Mouse (Mus musculus) forebrain, embryonic 13.5 days (tissue): ENCODE data around the gene Matn4. TPM values are rescaled to one million over a fixed set of nuclear protein-coding genes. Genes with fewer than 3 reads are reported as not detected.

ENCODE experiments used
- ATAC-seq: fragments of 200-750 bp; cut with Nextera tagmentation; 2 replicates; pipeline ENCODE4 v1.8.0; 2017
- H3K27ac ChIP-seq: fragments of 300-500 bp; sonication (generic); 2 replicates; pipeline ENCODE4 v1.5.1; 2015; ENCODE audit warnings: inconsistent platforms, mild to moderate bottlenecking, moderate library complexity
- H3K27me3 ChIP-seq: fragments of 300-500 bp; sonication (generic); 2 replicates; pipeline ENCODE4 v1.6.1; 2015; ENCODE audit warnings: mild to moderate bottlenecking, inconsistent platforms
- H3K36me3 ChIP-seq: fragments of 300-500 bp; sonication (generic); 2 replicates; pipeline ENCODE4 v1.6.1; 2015; ENCODE audit warnings: mild to moderate bottlenecking, inconsistent platforms; ENCODE audit not compliant: poor library complexity, severe bottlenecking
- H3K4me1 ChIP-seq: fragments of 300-500 bp; sonication (generic); 2 replicates; pipeline ENCODE4 v1.6.1; 2015; ENCODE audit warnings: inconsistent platforms
- H3K4me2 ChIP-seq: fragments of 300-500 bp; sonication (generic); 2 replicates; pipeline ENCODE4 v1.6.1; 2015; ENCODE audit warnings: inconsistent platforms, mild to moderate bottlenecking, moderate library complexity
- H3K4me3 ChIP-seq: fragments of 300-500 bp; sonication (generic); 2 replicates; pipeline ENCODE4 v1.5.1; 2015; ENCODE audit warnings: mild to moderate bottlenecking, inconsistent platforms
- H3K9ac ChIP-seq: fragments of 300-500 bp; sonication (generic); 2 replicates; pipeline ENCODE4 v1.6.1; 2015; ENCODE audit warnings: mild to moderate bottlenecking, inconsistent platforms
- H3K9me3 ChIP-seq: fragments of 300-500 bp; sonication (generic); replicated peaks from 2 replicates; pipeline ENCODE4 v1.6.1; 2016; ENCODE audit warnings: inconsistent platforms
- WGBS: fragments of 180-500 bp; shearing (Covaris S2); methylation state at CpG from one replicate; pipeline ENCODE4 v1.1.7; 2015; 5-methylcytosine and 5-hydroxymethylcytosine counted together
- polyA plus RNA-seq: library from polyadenylated mRNA; unstranded; fragments of >200 nt; fragmentation: Nextera tagmentation; extraction: Ambion mirVana; gene quantifications from 2 replicates; pipeline ENCODE4 v1.2.1, GENCODE M21; 2015

The Matn4 gene
- polyA plus RNA-seq, 1 experiment from 2014 or later = 0.15 TPM

GRCm38 (mm10) chr2:164381726-164382125 lies 23.2 kb downstream of the Matn4 start:
- no peaks in the 10 kb centered on the region for H3K36me3 ChIP-seq
- no peak overlapping the region for H3K4me3 ChIP-seq
- H3K4me2 ChIP-seq = no peak overlapping the region
- peaks cover 13% of the 10 kb centered on the region for H3K4me1 ChIP-seq
- no peak for ATAC-seq
- no peak overlapping the region for H3K27ac ChIP-seq
- H3K9ac ChIP-seq = no peak overlapping the region
- no peaks in the 10 kb centered on the region; the same call in 1 of the 2 replicates for H3K9me3 ChIP-seq
- peaks cover 2% of the 10 kb centered on the region for H3K27me3 ChIP-seq
- WGBS = 77% methylated on average over 8 of the region's 8 CpGs

DNA sequence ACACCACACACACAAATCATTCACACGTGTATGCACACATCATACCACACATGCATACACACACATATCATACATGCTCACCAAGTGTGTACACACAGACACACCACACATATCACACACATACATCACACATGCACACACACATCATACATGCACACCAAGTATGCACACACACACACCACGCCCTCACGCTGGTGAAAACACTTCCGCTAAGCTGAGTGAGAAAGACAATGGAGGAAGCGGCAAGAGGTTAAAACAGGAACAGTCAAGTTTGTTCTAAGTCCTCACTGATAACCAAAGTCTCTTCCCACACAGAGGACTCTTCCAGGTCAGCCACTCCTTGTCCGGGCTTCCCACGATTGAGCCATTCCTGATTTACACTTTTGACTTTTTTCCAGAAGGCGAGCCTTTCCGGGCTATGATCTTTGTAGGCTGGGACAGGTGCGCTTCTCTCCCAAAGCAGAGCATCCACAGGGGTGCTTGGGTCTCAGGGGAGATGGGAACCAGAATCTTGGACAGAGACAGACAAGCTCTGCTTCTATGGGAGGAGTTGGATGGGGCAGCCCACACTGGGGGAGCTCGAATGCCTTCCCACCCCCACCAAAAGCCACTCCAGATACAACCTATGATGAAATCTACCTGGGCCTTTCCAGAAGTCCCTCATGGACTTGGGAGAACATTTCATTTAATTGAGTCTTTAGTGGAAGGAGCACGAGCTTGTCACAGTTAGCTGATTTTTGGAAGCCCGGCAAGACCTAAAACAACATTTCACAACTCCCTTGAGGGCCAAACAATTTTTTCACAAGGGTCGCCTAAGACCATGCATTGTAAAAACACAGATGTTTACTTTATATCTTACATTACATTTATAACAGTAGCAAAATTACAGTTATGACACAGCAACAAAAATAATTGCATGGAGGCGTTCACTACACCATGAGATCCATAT lies 27.2 kb downstream of the Matn4 start:
- Histone ChIP-seq H3K9me3 (no peaks in the 10 kb centered on the region; the same call in 1 of the 2 replicates), H3K4me1 (no peaks in the 10 kb centered on the region), H3K27ac (no peak overlapping the region), H3K4me3 (no peak overlapping the region), H3K36me3 (no peaks in the 10 kb centered on the region), H3K27me3 (no peaks in the 10 kb centered on the region), H3K4me2 (no peak overlapping the region), H3K9ac (no peak overlapping the region)
- 90% methylated on average over 15 of the region's 15 CpGs for WGBS
- ATAC-seq = no peak

DNA sequence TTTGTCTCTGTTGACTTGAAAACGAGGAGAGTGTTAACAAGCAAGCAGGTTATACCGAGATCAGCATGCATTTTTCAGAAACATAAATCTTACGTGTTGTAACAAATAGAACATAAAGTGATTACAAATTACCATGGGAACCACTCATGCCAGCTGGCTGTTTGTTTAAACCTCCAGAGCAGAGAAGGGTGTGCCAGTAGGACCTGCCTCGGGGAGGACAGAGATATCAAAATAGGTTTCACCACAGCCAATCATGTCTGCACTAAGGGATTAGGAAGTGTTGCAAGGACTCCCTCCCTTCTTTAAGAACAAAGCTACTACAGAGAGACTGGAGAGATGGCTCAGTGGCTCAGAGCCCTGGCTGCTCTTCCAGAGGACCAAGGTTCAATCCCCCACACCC lies 31.8 kb downstream of the Matn4 start:
- H3K4me2 ChIP-seq = no peak overlapping the region
- no peaks in the 10 kb centered on the region for H3K4me1 ChIP-seq
- H3K27me3 ChIP-seq = no peaks in the 10 kb centered on the region
- no peak overlapping the region for H3K4me3 ChIP-seq
- no peaks in the 10 kb centered on the region; the same call in 1 of the 2 replicates for H3K9me3 ChIP-seq
- no peak for ATAC-seq
- H3K36me3 ChIP-seq = no peaks in the 10 kb centered on the region
- WGBS = 60% methylated on average over 4 of the region's 4 CpGs
- no peak overlapping the region for H3K27ac ChIP-seq
- H3K9ac ChIP-seq = no peak overlapping the region

DNA sequence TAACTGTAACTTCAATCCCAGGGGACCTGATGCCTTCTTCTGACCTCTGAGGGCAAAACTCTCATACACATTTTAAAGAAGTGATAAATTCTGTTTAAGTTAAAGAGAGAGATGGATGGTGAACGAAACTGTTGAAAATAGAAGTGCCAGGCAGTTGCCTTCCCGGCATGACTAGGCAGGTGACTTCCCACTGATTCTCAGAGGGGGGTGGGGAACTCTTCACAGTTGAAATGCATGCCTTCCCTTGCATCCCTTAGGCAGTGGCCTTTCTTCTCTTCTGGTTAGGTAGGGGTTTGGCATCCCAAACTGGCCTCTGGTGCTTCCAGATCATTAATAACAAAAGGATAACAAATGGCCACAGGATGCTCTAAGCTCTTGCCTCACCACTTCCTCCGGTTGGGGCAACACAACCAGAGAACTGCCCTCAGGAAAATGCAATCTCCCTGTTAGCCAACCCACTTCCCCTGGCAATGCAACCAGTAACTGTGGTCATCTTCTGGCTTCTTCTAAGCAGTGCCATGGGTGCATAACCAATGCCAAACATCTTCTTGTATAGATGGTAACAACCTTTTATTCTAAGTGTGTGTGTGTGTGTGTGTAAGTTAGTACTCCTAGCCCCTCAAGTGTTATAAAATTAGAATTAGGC lies 32.4 kb downstream of the Matn4 start:
- no peak overlapping the region for H3K4me2 ChIP-seq
- H3K9ac ChIP-seq = no peak overlapping the region
- H3K9me3 ChIP-seq = no peaks in the 10 kb centered on the region; the same call in 1 of the 2 replicates
- 42% methylated on average over 3 of the region's 3 CpGs for WGBS
- no peaks in the 10 kb centered on the region for H3K36me3 ChIP-seq
- no peak for ATAC-seq
- no peaks in the 10 kb centered on the region for H3K27me3 ChIP-seq
- H3K27ac ChIP-seq = no peak overlapping the region
- H3K4me1 ChIP-seq = no peaks in the 10 kb centered on the region
- no peak overlapping the region for H3K4me3 ChIP-seq

DNA sequence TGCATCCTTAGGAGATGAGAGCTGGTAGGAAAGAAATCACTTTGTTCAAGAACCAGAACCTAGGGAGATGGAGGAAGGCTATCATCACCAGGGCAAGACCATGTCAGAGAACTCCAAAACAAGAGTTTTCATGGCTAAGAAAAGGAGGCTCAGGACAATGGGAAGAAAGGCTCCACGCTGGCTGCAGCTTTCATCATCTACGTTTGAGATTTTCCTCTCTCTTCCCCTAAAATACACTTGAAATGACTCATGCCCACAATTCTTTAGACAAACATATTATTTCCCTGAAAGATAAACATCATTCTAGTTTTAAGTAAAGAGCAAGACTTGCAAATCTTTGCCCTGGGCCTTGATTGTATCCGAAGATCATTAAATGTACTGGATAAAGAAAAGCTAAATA lies 33.6 kb downstream of the Matn4 start:
- Histone ChIP-seq H3K4me3 (no peak overlapping the region), H3K4me1 (no peaks in the 10 kb centered on the region), H3K4me2 (no peak overlapping the region), H3K27ac (no peak overlapping the region), H3K9ac (no peak overlapping the region), H3K9me3 (no peaks in the 10 kb centered on the region; the same call in 1 of the 2 replicates), H3K27me3 (no peaks in the 10 kb centered on the region), H3K36me3 (no peaks in the 10 kb centered on the region)
- no peak for ATAC-seq
- WGBS = 79% methylated on average over 3 of the region's 3 CpGs

- Histone ChIP-seq H3K4me1 (no peaks in the 10 kb centered on the region), H3K4me3 (no peak overlapping the region), H3K4me2 (no peak overlapping the region), H3K9me3 (no peaks in the 10 kb centered on the region; the same call in 1 of the 2 replicates), H3K27me3 (no peaks in the 10 kb centered on the region), H3K36me3 (no peaks in the 10 kb centered on the region), H3K9ac (no peak overlapping the region), H3K27ac (no peak overlapping the region)
- WGBS = 87% methylated on average over 6 of the region's 6 CpGs
- no peak for ATAC-seq
These were observed 36.3 kb downstream of the Matn4 start for GRCm38 (mm10) chr2:164368620-164369105.

DNA sequence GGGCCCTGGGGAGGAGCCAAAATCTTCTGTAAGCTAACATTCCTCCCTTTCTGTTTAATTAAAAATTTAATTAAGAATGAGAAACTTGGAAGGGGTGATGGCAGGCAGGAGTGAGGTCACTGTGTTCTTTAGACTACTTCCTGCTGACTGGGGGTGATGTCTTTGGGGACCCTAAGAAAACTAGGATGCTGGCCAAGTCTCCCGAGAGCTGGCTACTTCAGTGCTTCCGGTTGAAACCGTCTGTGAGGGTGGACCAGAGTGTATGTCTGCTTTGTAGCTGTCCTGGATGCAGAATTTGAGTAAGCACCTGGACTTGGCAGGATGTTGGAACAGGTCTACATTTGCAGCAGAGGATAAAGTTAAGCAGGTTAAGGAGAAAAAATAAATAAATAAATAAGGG lies 38.0 kb downstream of the Matn4 start:
- 41% methylated on average over 3 of the region's 3 CpGs for WGBS
- H3K9ac ChIP-seq = no peak overlapping the region
- no peaks in the 10 kb centered on the region for H3K36me3 ChIP-seq
- no peaks in the 10 kb centered on the region for H3K4me1 ChIP-seq
- H3K4me3 ChIP-seq = no peak overlapping the region
- no peak for ATAC-seq
- no peaks in the 10 kb centered on the region for H3K9me3 ChIP-seq
- H3K4me2 ChIP-seq = no peak overlapping the region
- 0 out of 2 replicates have a peak, but pooled peaks cover 2% of the 10 kb centered on the region for H3K27me3 ChIP-seq
- H3K27ac ChIP-seq = no peak overlapping the region

- Histone ChIP-seq H3K36me3 (no peaks in the 10 kb centered on the region), H3K27me3 (0 out of 2 replicates have a peak, but pooled peaks cover 2% of the 10 kb centered on the region), H3K9me3 (no peaks in the 10 kb centered on the region), H3K4me2 (no peak overlapping the region), H3K9ac (no peak overlapping the region), H3K4me1 (no peaks in the 10 kb centered on the region), H3K4me3 (no peak overlapping the region), H3K27ac (no peak overlapping the region)
- WGBS = 36% methylated on average over 13 of the region's 13 CpGs
- no peak for ATAC-seq
These were observed 43.8 kb downstream of the Matn4 start for GRCm38 (mm10) chr2:164360974-164361657.

GRCm38 (mm10) chr2:164359668-164360067 lies 45.3 kb downstream of the Matn4 start:
- no peak overlapping the region for H3K4me3 ChIP-seq
- no peak overlapping the region for H3K27ac ChIP-seq
- no peaks in the 10 kb centered on the region for H3K4me1 ChIP-seq
- no peak overlapping the region for H3K9ac ChIP-seq
- WGBS = 84% methylated on average over 5 of the region's 5 CpGs
- no peak for ATAC-seq
- no peak overlapping the region for H3K4me2 ChIP-seq
- 0 out of 2 replicates have a peak, but pooled peaks cover 2% of the 10 kb centered on the region for H3K27me3 ChIP-seq
- no peaks in the 10 kb centered on the region for H3K9me3 ChIP-seq
- H3K36me3 ChIP-seq = no peaks in the 10 kb centered on the region

DNA sequence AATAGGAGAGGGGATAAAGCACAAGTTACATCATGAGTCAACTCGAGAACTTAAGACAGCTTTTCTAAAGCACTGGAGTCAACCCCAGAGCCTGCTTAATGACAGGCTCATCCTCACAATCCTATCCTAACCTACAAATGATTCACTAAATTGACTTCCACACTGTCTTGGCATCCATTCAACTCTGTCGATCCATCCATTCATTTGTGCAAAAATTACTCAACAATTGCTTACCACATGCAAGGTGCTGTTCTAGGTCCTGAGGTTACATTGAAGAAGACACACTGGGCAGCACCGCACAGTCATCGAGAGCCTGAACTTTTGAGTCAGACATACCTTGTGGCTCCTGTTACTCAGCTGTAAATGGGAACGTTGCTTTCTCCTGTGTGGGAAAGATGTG lies 45.9 kb downstream of the Matn4 start:
- no peaks in the 10 kb centered on the region for H3K4me1 ChIP-seq
- H3K9me3 ChIP-seq = no peaks in the 10 kb centered on the region
- ATAC-seq = no peak
- H3K9ac ChIP-seq = no peak overlapping the region
- H3K36me3 ChIP-seq = no peaks in the 10 kb centered on the region
- H3K4me3 ChIP-seq = no peak overlapping the region
- 85% methylated on average over 5 of the region's 5 CpGs for WGBS
- no peak overlapping the region for H3K4me2 ChIP-seq
- H3K27ac ChIP-seq = no peak overlapping the region
- 0 out of 2 replicates have a peak, but pooled peaks cover 2% of the 10 kb centered on the region for H3K27me3 ChIP-seq

DNA sequence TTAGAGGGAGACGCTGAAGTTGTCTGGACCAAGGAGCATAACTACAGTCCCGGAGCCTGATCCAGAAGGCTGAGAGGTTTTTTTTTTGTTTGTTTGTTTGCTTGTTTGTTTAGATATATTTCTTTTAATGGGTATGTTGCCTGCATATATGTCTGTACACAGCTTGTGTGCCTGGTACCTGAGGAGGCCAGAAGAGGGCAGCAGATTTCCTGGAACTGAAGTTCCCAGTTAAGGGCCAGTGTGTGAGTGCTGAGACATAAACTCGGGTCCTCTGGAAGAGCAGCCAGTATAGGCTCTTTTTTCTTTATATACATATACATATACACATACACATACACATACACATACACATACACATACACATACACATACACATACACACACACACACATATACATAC lies 46.6 kb downstream of the Matn4 start:
- H3K36me3 ChIP-seq = no peaks in the 10 kb centered on the region
- no peak overlapping the region for H3K4me3 ChIP-seq
- ATAC-seq = no peak
- no peaks in the 10 kb centered on the region for H3K4me1 ChIP-seq
- H3K4me2 ChIP-seq = no peak overlapping the region
- 78% methylated on average over 3 of the region's 3 CpGs for WGBS
- H3K27ac ChIP-seq = no peak overlapping the region
- no peak overlapping the region for H3K9ac ChIP-seq
- H3K27me3 ChIP-seq = 0 out of 2 replicates have a peak, but pooled peaks cover 2% of the 10 kb centered on the region
- no peaks in the 10 kb centered on the region for H3K9me3 ChIP-seq
